Mouse (Mus musculus): ENCODE measurements around the gene Padi1.
A peak's percentile ranks its signal among the peaks of the same experiment; 100 is the strongest.

Padi1 gene

GRCm38 (mm10) chr4:140784292-140784945 is 61.2 kb downstream of the Padi1 start:
- DNase-seq (ENCODE audit: extremely low spot score) = no peak

- DNase-seq (ENCODE audit: extremely low spot score) = no peak
Observed at GRCm38 (mm10) chr4:140782821-140783220, 62.8 kb downstream of the Padi1 start.

GRCm38 (mm10) chr4:140780507-140780906 is 65.1 kb downstream of the Padi1 start:
- no peak for DNase-seq (ENCODE audit: extremely low spot score)

- peak; percentile 45 for DNase-seq (ENCODE audit: extremely low spot score)
Observed at GRCm38 (mm10) chr4:140779803-140780397, 65.7 kb downstream of the Padi1 start.

- DNase-seq (ENCODE audit: extremely low spot score) = no peak
Observed at GRCm38 (mm10) chr4:140776623-140777022, 69.0 kb downstream of the Padi1 start.

GRCm38 (mm10) chr4:140775876-140776275 is 69.7 kb downstream of the Padi1 start:
- no peak for DNase-seq (ENCODE audit: extremely low spot score)

- DNase-seq (ENCODE audit: extremely low spot score) = no peak
Observed at GRCm38 (mm10) chr4:140774893-140775292, 70.7 kb downstream of the Padi1 start.

GRCm38 (mm10) chr4:140774025-140774800 is 71.4 kb downstream of the Padi1 start, which contains the start of gene Padi4:
TSS of gene Padi4 (minus strand) at chr4:140774236.
- DNase-seq (ENCODE audit: extremely low spot score) = no peak

- no peak for DNase-seq (ENCODE audit: extremely low spot score)
Observed at GRCm38 (mm10) chr4:140771091-140771490, 74.5 kb downstream of the Padi1 start.

GRCm38 (mm10) chr4:140770433-140770832 is 75.1 kb downstream of the Padi1 start:
- peak; percentile 40 for DNase-seq (ENCODE audit: extremely low spot score)

- no peak for DNase-seq (ENCODE audit: extremely low spot score)
Observed at GRCm38 (mm10) chr4:140768973-140769372, 76.6 kb downstream of the Padi1 start.

- DNase-seq (ENCODE audit: extremely low spot score) = no peak
Observed at GRCm38 (mm10) chr4:140765936-140766335, 79.6 kb downstream of the Padi1 start.

GRCm38 (mm10) chr4:140763158-140763557 is 82.4 kb downstream of the Padi1 start:
- peak; percentile 64 for DNase-seq (ENCODE audit: extremely low spot score)
